Mouse (Mus musculus) C2C12 (cell line): Measurements from ENCODE around the gene Psmb3.

Source experiments
- CTCF ChIP-seq: IDR thresholded peaks from one replicate; pipeline ENCODE4 v1.5.1; 2011; ENCODE audit not compliant: control insufficient read depth, insufficient read depth, insufficient read length
- MYOG ChIP-seq: IDR thresholded peaks from one replicate; pipeline ENCODE4 v1.6.1; 2011; ENCODE audit not compliant: control insufficient read depth, insufficient read length; ENCODE audit errors: extremely low read depth
- USF1 ChIP-seq: IDR thresholded peaks from one replicate; pipeline ENCODE4 v1.6.1; 2011; ENCODE audit warnings: low read depth, mild to moderate bottlenecking, control low read depth, moderate library complexity

GRCm38 (mm10) chr11:97737600-97737999 is 34.4 kb downstream of the Psmb3 start:
- no peak for TF ChIP-seq CTCF
- TF ChIP-seq MYOG: no peak
- no peak for TF ChIP-seq USF1
